13 mouse cellular contexts compared by ENCODE assay signal in the genomic region with DNA sequence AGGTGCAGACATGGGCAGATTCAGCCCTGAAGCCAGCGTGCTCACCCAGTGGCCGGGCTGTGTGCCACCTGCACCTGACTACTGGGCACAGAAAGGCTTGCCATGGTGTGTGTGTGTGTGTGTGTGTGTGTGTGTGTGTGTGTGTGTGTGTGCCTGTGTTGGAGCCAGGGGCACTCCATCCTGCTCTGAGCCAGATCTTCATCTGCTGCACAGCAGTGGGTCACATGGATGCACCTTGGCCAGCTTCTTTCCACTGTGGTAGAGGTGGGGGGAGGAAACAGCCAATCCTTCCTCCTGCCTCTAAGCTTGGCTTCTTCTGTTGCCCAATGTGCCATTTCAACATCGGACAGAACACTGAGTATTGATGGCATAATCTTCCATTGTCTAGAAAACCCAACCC.
A peak's percentile ranks its signal among the peaks of the same experiment; 100 is the strongest.
DNase-seq lines count a peak whose midpoint lies in the region; ATAC-seq and TF ChIP-seq lines count a peak whose summit lies in the region.
"Had no signal": no experiment of that assay in that cellular context is flagged by ENCODE, and none has a peak within 500 bp of the region (broad histone marks: within the 10 kb centered on the region; RNA-seq: fewer than 3 reads in every experiment).

No protein-coding gene starts in this region.

- TF ChIP-seq CTCF in cerebellum, adult 2 months (IDR thresholded peaks at IDR 0.05; ENCODE audit: borderline replicate concordance, insufficient read depth, low read depth, low read length) = no peak
- TF ChIP-seq CTCF in hindbrain, postnatal 0 days (IDR thresholded peaks at IDR 0.05; ENCODE audit: low read depth) = no peak
- TF ChIP-seq CTCF in liver, postnatal 0 days (IDR thresholded peaks at IDR 0.05; ENCODE audit: low read depth) = no peak

- H3K27ac ChIP-seq in heart, embryonic 10.5 days = no peak overlapping the region
- H3K27ac ChIP-seq in midbrain, embryonic 15.5 days = no peak overlapping the region
- no peak overlapping the region for H3K27ac ChIP-seq in midbrain, embryonic 13.5 days
- H3K27ac ChIP-seq in cerebellum, adult 2 months (ENCODE audit: insufficient read depth, low read length) = no peak overlapping the region
- H3K27ac ChIP-seq in hindbrain, postnatal 0 days = peak overlapping the region; percentile 32; the same call in 1 of the 2 replicates
- no peak overlapping the region for H3K27ac ChIP-seq in liver, postnatal 0 days (ENCODE audit: low read depth)
- H3K27ac ChIP-seq: embryonic facial prominence, embryonic 15.5 days had no signal

- H3K4me3 ChIP-seq in heart, embryonic 10.5 days = no peak overlapping the region
- no peak overlapping the region for H3K4me3 ChIP-seq in midbrain, embryonic 15.5 days
- H3K4me3 ChIP-seq in midbrain, embryonic 13.5 days (replicated peaks) = no peak overlapping the region
- H3K4me3 ChIP-seq in cerebellum, adult 2 months (replicated peaks; ENCODE audit: insufficient read depth, low read depth, low read length) = no peak overlapping the region
- no peak overlapping the region for H3K4me3 ChIP-seq in hindbrain, postnatal 0 days (ENCODE audit: low read length)
- no peak overlapping the region for H3K4me3 ChIP-seq in liver, postnatal 0 days (ENCODE audit: low read depth, low read length)
- H3K4me3 ChIP-seq: embryonic facial prominence, embryonic 15.5 days had no signal

- no peaks in the 10 kb centered on the region for H3K36me3 ChIP-seq in heart, embryonic 10.5 days
- H3K36me3 ChIP-seq in midbrain, embryonic 15.5 days (replicated peaks) = no peaks in the 10 kb centered on the region
- no peaks in the 10 kb centered on the region for H3K36me3 ChIP-seq in midbrain, embryonic 13.5 days
- no peaks in the 10 kb centered on the region for H3K36me3 ChIP-seq in hindbrain, postnatal 0 days (ENCODE audit: insufficient read depth, low read length)
- no peaks in the 10 kb centered on the region for H3K36me3 ChIP-seq in liver, postnatal 0 days (replicated peaks; ENCODE audit: insufficient read depth, low read length)
- H3K36me3 ChIP-seq: embryonic facial prominence, embryonic 15.5 days had no signal

- peak; percentile 48 to 58 for DNase-seq in heart, adult 18-20 months
- DNase-seq in heart, embryonic 10.5 days (ENCODE audit: low spot score) = no peak
- peak; percentile 76 to 83 for DNase-seq in cerebellum, adult 2 months
- no peak for DNase-seq in hindbrain, postnatal 0 days (ENCODE audit: low spot score)
- no peak for DNase-seq in kidney, postnatal 14 days
- no peak for DNase-seq in liver, postnatal 0 days
- DNase-seq: heart, postnatal 10 days; kidney, adult 11 months had no signal

- TF ChIP-seq POLR2A in cerebellum, adult 2 months (IDR thresholded peaks at IDR 0.05; ENCODE audit: borderline replicate concordance, insufficient read depth, low read length) = no peak

- no peaks in the 10 kb centered on the region for H3K9me3 ChIP-seq in heart, embryonic 10.5 days
- H3K9me3 ChIP-seq in midbrain, embryonic 15.5 days = no peaks in the 10 kb centered on the region
- H3K9me3 ChIP-seq in midbrain, embryonic 13.5 days = no peaks in the 10 kb centered on the region
- no peaks in the 10 kb centered on the region for H3K9me3 ChIP-seq in hindbrain, postnatal 0 days (ENCODE audit: low read length)
- H3K9me3 ChIP-seq in liver, postnatal 0 days (ENCODE audit: low read length) = no peaks in the 10 kb centered on the region
- H3K9me3 ChIP-seq: embryonic facial prominence, embryonic 15.5 days had no signal

- peaks cover 14% of the 10 kb centered on the region; the same call in 1 of the 2 replicates for H3K4me1 ChIP-seq in heart, embryonic 10.5 days
- peaks cover 30% of the 10 kb centered on the region for H3K4me1 ChIP-seq in midbrain, embryonic 15.5 days
- peaks cover 45% of the 10 kb centered on the region for H3K4me1 ChIP-seq in midbrain, embryonic 13.5 days (replicated peaks)
- H3K4me1 ChIP-seq in cerebellum, adult 2 months (ENCODE audit: control insufficient read depth, insufficient read depth, low read length) = peaks cover 27% of the 10 kb centered on the region
- H3K4me1 ChIP-seq in hindbrain, postnatal 0 days (ENCODE audit: insufficient read depth, low read length) = peaks cover 12% of the 10 kb centered on the region
- H3K4me1 ChIP-seq in liver, postnatal 0 days (ENCODE audit: insufficient read depth) = no peaks in the 10 kb centered on the region

- 0 out of 2 replicates have a peak, but pooled peaks have one; percentile 18 for ATAC-seq in midbrain, embryonic 15.5 days (replicated peaks)
- no peak for ATAC-seq in midbrain, embryonic 13.5 days
- peak; percentile 50 for ATAC-seq in hindbrain, postnatal 0 days
- ATAC-seq in liver, postnatal 0 days = no peak
- ATAC-seq: forebrain, embryonic 14.5 days had no signal

- 88% methylated on average over 3 of the region's 3 CpGs for WGBS in heart, embryonic 10.5 days
- 69% methylated on average over 3 of the region's 3 CpGs for WGBS in midbrain, embryonic 15.5 days
- WGBS in midbrain, embryonic 13.5 days = 89% methylated on average over 3 of the region's 3 CpGs
- WGBS in cerebellum, adult 2 months = 6% methylated on average over 3 of the region's 3 CpGs
- 48% methylated on average over 3 of the region's 3 CpGs for WGBS in hindbrain, postnatal 0 days
- WGBS in liver, postnatal 0 days (ENCODE audit: insufficient replicate concordance) = 69% methylated on average over 3 of the region's 3 CpGs

- no peak overlapping the region for H3K4me2 ChIP-seq in midbrain, embryonic 15.5 days
- H3K4me2 ChIP-seq in midbrain, embryonic 13.5 days (replicated peaks) = no peak overlapping the region
- H3K4me2 ChIP-seq in hindbrain, postnatal 0 days (ENCODE audit: low read depth, low read length) = no peak overlapping the region
- no peak overlapping the region for H3K4me2 ChIP-seq in liver, postnatal 0 days (ENCODE audit: low read depth, low read length)
- H3K4me2 ChIP-seq: embryonic facial prominence, embryonic 15.5 days; liver, embryonic 11.5 days had no signal

- TF ChIP-seq EP300 in liver, postnatal 0 days (IDR thresholded peaks at IDR 0.05; ENCODE audit: low read depth) = no peak

- H3K27me3 ChIP-seq in heart, embryonic 10.5 days (ENCODE audit: insufficient read depth, poor library complexity, severe bottlenecking) = peaks cover 5% of the 10 kb centered on the region; the same call in 1 of the 2 replicates
- H3K27me3 ChIP-seq in midbrain, embryonic 15.5 days (replicated peaks) = no peaks in the 10 kb centered on the region
- H3K27me3 ChIP-seq in midbrain, embryonic 13.5 days = peaks cover 7% of the 10 kb centered on the region; the same call in 1 of the 2 replicates
- H3K27me3 ChIP-seq in cerebellum, adult 2 months (ENCODE audit: control insufficient read depth, insufficient read depth, low read length) = no peaks in the 10 kb centered on the region
- H3K27me3 ChIP-seq in hindbrain, postnatal 0 days (ENCODE audit: insufficient read depth, low read length) = no peaks in the 10 kb centered on the region
- no peaks in the 10 kb centered on the region for H3K27me3 ChIP-seq in liver, postnatal 0 days (ENCODE audit: insufficient read depth, low read length)

- no peak overlapping the region for H3K9ac ChIP-seq in midbrain, embryonic 15.5 days
- H3K9ac ChIP-seq in midbrain, embryonic 13.5 days (replicated peaks) = no peak overlapping the region
- no peak overlapping the region for H3K9ac ChIP-seq in hindbrain, postnatal 0 days (replicated peaks; ENCODE audit: low read length)
- no peak overlapping the region for H3K9ac ChIP-seq in liver, postnatal 0 days (replicated peaks)
- H3K9ac ChIP-seq: embryonic facial prominence, embryonic 15.5 days had no signal

Comparison
In these comparisons a context has a peak if more than half of its experiments do, and no peak if none do; other contexts are left out.
1. DNase-seq: peak in heart, adult 18-20 months (2 of 2) and cerebellum, adult 2 months (2 of 2); none in heart, embryonic 10.5 days (single experiment), hindbrain, postnatal 0 days (single experiment), kidney, postnatal 14 days (single experiment) and liver, postnatal 0 days (single experiment).
2. ATAC-seq: peak in midbrain, embryonic 15.5 days (single experiment) and hindbrain, postnatal 0 days (single experiment); none in midbrain, embryonic 13.5 days (single experiment) and liver, postnatal 0 days (single experiment).